Mouse (Mus musculus) embryonic fibroblast, embryonic 13.5 days (primary cell): ENCODE measurements around the gene Eif2d.

ENCODE experiments used
- CTCF ChIP-seq: IDR thresholded peaks from 2 replicates; pipeline ENCODE4 v1.5.1; 2011; ENCODE audit warnings: mild to moderate bottlenecking, control low read depth, low read length, moderate library complexity, borderline replicate concordance; ENCODE audit not compliant: insufficient read depth
- POLR2A ChIP-seq: IDR thresholded peaks from 2 replicates; pipeline ENCODE4 v1.6.1; 2011; ENCODE audit warnings: low read depth, mild to moderate bottlenecking, control low read depth, low read length, moderate library complexity

DNA sequence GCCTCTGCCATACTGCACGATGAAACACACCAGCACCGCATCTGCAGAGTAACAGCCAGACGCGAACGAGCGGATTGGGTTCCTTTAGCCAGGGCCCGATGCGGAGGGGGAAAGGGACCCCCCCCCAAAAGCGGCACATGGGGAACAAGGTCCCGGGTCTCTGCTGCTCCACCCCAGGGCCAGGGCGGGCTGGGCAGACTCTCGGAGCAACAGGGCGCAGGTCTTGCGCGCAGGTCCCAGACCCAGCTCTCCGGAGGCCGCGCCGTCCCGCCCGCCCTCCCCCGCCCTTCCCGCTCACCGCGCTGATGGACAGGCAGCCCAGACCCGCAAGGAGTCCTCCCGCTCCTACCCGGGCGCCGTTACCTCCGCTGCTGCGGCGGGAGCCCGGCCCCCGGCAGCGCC is 15.3 kb upstream of the Eif2d start:
- TF ChIP-seq CTCF (no peak), POLR2A (no peak)
